Mouse (Mus musculus) colon, adult 2 months (tissue): ENCODE measurements around the gene Nedd4. TPM values are rescaled to one million over a fixed set of nuclear protein-coding genes. Genes with fewer than 3 reads are reported as not detected.

Experiments
- polyA plus RNA-seq: library from polyadenylated mRNA; depleted of rRNA; stranded (reverse); fragments of >200 nt; gene quantifications from 2 replicates; pipeline ENCODE4 v1.2.3, GENCODE M21; 2012; rRNA removed

Nedd4 gene
- polyA plus RNA-seq: 58.2 and 65.1 TPM in 2 replicates

GRCm38 (mm10) chr9:72661895-72662661 lies at the start of gene Nedd4:
Nedd4 (plus strand) TSS chr9:72662346.

Other genes starting within 250 kb of the Nedd4 start
- 0.14 and 0.16 TPM in 2 replicates for gene Mns1, start 224.3 kb upstream of the Nedd4 start, polyA plus RNA-seq
- 2.4 and 2.8 TPM in 2 replicates for gene Tex9, start 170.1 kb upstream of the Nedd4 start, polyA plus RNA-seq
- gene Rfx7, start 130.1 kb upstream of the Nedd4 start, polyA plus RNA-seq: 4.7 and 5.8 TPM in 2 replicates
- gene Prtg, start 144.5 kb downstream of the Nedd4 start, polyA plus RNA-seq: 0.08 and 0.28 TPM in 2 replicates